Mouse (Mus musculus): ENCODE data around the gene Slc7a4.
A peak's percentile ranks its signal among the peaks of the same experiment; 100 is the strongest.
"Not testable (repeated sequence)": the region's sequence is repeated elsewhere in the genome, so short reads cannot be mapped to it uniquely, and the experiment has no call there.

Slc7a4 gene

GRCm38 (mm10) chr16:17583064-17583463, at the start of gene Slc7a4:
Slc7a4 (minus strand) TSS chr16:17583214.
- DNase-seq (ENCODE audit: extremely low spot score): peak; percentile 42

DNA sequence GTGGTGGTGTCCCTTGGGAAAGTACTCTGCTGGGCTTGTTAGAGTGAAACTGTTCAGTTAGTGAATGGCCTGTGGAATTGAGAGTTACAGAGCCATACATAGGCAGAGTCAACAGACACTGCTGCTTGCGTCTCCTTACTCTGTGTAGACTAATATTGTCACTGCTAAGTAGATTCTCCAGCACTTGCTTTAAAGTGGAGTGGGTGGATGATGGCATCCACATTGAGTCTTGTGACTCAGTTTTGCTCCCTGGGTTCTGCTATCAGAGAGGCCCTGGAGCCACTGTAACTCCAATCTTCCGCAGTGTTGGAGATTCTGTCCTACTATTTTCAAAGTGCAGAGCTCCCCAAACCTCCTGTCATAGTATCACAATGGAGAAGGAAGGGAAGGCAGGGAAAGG, 49.6 kb upstream of the Slc7a4 start:
- DNase-seq (ENCODE audit: extremely low spot score): no peak

- no peak for DNase-seq (ENCODE audit: extremely low spot score)
Measured at GRCm38 (mm10) chr16:17626269-17626555, 43.2 kb upstream of the Slc7a4 start.

- DNase-seq (ENCODE audit: extremely low spot score): no peak
Measured at GRCm38 (mm10) chr16:17625488-17626268, 42.7 kb upstream of the Slc7a4 start.

- no peak for DNase-seq (ENCODE audit: extremely low spot score)
Measured at GRCm38 (mm10) chr16:17621936-17622335, 38.9 kb upstream of the Slc7a4 start.

DNA sequence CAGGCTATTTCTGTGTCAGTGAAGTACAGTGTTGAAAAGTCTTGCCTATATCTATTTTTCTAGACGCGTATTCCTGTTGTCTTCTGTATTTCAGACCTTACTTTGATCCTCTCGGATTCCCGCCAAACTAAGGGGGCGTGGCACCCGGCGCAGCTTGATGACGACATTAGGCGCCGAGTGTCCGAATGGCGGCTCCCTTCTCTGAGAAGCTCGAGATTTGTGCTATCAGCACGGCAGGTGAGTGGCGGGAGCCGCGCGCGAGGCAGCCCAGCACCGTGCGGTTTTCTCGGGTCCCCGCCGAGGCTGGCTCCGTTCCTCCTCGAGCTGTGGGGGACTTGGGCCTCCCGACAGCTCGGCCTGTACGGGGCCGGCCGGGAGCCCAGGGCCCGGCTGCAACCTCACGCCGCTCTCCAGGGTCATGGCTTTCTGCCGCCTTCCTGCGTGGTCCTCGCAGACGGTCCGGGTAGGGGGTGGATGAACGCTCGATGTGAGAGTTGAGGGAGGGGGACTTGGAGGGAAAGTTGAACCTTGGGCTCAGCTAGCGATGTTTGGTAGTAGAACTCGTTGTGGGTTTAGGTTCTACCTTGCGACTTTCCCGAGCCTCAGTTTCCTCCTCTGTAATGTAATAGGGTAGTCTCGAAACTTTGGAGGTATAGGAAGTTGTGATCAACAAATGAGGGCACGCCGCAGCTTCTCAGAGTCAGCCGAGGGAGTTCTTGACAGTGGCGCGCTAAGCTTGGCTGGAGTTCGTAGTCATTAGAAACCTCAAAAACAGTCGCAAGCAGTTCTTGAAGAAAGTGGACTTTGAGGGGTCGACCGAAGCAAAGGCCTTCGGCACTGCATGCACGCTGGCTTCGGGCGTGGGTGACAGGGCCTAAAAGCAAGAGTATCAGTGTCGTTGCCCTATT, 36.4 kb upstream of the Slc7a4 start, which contains the start of gene Smpd4:
Gene Smpd4, plus strand, starts transcription at position 157 of the 908 bp plus-strand sequence.
- peak; percentile 97 for DNase-seq (ENCODE audit: extremely low spot score)

DNA sequence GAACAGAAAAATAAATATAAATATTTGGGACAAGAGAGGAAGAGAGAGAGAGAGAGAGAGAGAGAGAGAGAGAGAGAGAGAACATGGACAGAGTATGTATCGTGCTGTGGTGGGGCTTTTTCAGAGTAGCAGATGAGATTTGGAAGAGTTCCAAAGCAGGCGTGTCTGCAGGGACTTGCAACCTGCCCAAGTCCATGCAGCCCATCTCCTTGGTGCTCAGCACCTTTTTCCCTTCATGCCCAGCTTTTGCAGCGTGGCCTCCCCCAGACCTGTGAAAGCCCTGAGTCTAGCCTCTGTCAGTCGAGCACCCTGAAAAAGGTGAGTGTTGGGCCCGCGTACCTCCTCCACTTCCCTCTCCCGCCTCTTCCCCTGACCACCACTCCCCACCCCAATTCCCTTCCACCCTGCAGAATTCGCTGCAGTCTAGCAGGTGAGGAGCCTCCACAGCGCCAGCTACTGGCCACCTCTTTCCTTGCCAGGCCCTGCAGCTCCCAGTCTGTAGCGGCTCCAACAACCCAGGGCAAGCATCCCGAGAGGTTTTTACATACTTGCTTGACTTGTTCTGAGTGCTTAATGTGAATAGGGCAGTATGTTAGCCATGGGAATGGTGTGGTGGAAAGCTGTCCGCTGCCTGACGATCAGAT, 35.0 kb upstream of the Slc7a4 start:
- DNase-seq (ENCODE audit: extremely low spot score): peak; percentile 76

- no peak for DNase-seq (ENCODE audit: extremely low spot score)
Measured at GRCm38 (mm10) chr16:17616212-17616611, 33.2 kb upstream of the Slc7a4 start.

GRCm38 (mm10) chr16:17614740-17615139, 31.7 kb upstream of the Slc7a4 start:
- DNase-seq (ENCODE audit: extremely low spot score): not testable (repeated sequence)

DNA sequence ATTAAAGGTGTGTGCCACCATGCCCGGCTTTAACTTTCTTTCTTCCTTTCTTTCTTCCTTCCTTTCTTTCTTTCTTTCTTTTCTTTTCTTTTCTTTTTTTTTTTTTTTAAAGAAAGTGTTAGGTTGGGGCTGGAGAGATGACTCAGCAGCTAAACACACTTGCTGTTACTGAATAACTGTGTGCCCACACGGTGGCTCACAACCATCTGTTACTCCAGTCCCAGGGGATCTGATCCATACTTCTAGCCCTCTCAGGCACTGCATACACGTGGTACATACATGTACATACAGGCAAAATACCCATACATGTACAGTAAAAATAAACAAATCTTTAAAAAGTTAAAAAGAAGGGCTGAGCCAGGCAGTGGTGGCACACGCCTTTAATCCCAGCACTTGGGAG, 28.4 kb upstream of the Slc7a4 start:
- no peak for DNase-seq (ENCODE audit: extremely low spot score)

- no peak for DNase-seq (ENCODE audit: extremely low spot score)
Measured at GRCm38 (mm10) chr16:17605684-17606083, 22.7 kb upstream of the Slc7a4 start.

DNA sequence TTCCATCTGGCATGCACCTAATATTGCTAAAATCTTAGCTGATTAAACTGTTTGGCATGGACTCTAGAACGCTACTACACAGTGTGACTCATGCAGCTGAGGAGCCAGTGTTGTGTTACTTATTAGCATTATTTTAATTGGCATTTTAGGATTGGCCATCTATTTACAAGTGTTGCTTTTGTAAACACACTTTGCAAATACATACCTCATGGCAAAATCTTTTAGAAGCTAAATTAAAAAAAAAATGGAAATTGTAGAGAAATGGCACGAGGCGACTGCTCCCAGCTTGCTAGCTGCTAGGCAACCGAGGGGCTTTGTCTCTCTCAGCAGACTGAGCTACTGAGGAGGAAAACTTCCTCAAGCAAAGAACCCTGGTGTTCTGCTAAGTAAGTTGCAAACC, 21.9 kb upstream of the Slc7a4 start:
- DNase-seq (ENCODE audit: extremely low spot score): no peak

GRCm38 (mm10) chr16:17600944-17601562, 18.0 kb upstream of the Slc7a4 start:
- DNase-seq (ENCODE audit: extremely low spot score): no peak

DNA sequence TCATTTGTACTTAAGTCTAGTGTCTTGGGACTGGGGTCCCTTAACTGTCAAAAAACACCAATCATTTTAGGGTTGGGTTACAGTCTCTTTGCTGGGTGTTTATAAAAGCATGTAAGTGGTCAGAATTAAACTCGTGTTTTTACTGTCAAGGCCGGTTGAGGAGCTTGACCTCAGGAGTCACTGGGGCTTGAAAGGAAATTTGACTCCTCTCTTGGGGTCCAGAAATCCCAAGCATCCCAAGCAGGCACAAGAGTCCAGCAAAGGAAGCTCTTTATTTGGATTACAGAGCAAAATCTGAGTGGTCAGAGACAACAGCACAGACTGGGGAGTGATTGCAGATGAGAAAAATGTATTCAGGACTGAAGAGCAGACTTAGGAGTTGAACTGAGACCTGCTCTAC, 7.7 kb upstream of the Slc7a4 start:
- peak; percentile 26 for DNase-seq (ENCODE audit: extremely low spot score)

GRCm38 (mm10) chr16:17584555-17584954, 1.5 kb upstream of the Slc7a4 start:
- no peak for DNase-seq (ENCODE audit: extremely low spot score)

- DNase-seq (ENCODE audit: extremely low spot score): no peak
Measured at GRCm38 (mm10) chr16:17576825-17577215, 6.2 kb downstream of the Slc7a4 start.

DNA sequence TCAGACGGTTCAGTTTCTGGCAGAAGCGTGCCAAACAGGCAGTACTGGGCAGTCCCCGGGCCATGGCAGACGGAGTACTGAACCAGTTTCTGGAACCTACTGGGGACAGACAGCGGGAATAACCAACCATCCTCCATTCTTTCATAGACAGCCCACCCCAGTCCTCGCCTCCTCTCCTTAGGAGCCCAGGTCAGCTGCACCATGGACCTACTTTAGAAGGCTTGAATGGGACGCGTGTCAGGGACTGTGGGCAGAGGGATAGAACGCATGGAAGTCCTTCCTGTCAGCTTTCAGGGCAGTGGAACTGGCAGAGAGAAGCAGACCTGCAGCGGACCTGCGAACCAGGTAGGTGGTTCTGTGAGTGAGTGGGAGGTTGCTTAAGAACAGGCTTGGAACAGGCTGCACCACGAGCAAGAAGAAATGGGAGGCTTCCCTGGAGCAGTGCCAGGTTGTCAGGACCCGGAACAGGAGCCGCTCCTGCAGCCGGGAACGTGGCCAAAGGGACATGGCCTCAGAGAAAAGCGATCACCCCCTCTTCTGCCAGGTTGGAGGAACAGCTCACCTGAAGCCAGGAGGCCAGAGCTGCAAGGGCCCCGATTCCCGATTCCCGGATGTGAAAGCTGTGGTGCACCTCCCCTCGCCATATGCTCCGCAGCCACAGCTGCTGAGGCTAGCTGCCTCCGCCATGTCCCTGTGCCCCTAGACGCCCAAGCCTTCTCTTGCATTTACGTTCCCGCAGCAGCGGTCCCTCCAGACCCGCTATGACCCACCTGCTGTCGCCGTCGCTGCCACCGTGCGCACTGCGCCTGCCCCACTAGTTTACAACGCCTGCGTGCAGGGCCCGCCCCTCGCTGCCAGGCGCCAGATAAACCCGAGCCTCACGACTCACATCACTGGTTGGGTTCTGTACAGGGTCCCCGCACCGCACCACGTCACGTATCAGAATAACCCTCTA, 6.9 kb downstream of the Slc7a4 start:
- DNase-seq (ENCODE audit: extremely low spot score): peak; percentile 15

- no peak for DNase-seq (ENCODE audit: extremely low spot score)
Measured at GRCm38 (mm10) chr16:17566186-17566585, 16.8 kb downstream of the Slc7a4 start.

DNA sequence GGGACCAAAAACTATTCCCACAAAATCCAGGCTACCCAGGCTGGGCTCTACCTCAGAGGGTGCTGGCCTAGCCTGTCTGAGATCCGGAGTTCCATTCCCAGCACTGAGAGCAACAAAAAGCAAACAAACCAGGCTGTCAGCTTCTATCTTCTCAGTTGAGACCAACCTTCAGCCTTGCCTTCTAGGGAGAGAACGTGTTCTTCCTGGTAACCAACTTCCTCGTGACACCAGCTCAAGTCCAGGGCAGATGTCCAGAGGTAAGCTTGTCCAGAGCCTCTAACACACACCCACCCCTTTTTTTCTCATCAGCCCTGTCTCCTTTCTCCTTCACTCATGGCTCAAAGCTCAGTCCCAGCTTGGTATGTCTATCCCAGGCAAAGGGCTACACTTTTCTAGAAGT, 18.2 kb downstream of the Slc7a4 start:
- no peak for DNase-seq (ENCODE audit: extremely low spot score)

DNA sequence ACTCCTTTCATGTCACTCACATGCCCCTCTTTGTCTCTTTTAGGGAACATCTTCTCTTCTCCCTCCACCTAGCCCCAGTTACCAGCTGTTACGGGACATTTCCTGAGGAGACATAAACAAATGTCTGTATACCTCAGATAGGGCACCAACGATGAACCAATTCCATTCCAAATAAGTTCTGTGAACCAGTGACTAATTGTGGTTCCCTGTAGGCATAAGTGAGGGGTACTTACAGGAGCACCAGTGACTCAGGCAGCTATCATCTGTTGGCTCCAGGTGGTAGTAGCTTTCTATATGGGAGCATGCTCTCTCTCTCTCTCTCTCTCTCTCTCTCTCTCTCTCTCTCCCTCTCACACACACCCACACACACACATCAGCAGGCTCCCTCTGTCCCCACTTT, 18.8 kb downstream of the Slc7a4 start:
- DNase-seq (ENCODE audit: extremely low spot score): no peak

GRCm38 (mm10) chr16:17563580-17563979, 19.4 kb downstream of the Slc7a4 start:
- DNase-seq (ENCODE audit: extremely low spot score): no peak

Data from embryo, embryonic 9.5 days (tissue).